Mouse (Mus musculus): ENCODE measurements around the gene Cfp. TPM values are rescaled to one million over a fixed set of nuclear protein-coding genes. Genes with fewer than 3 reads are reported as not detected.

Gene Cfp
- polyA plus RNA-seq (2012; fragmentation: generic; extraction: Trizol), result 1 to 10 TPM in 1 of 2 experiments, under 1 TPM in 1; 0.35 to 4.6 TPM

GRCm38 (mm10) chrX:20931364-20931763 lies at the start of gene Cfp:
Gene Cfp (minus strand): TSS chrX:20931555.

GRCm38 (mm10) chrX:20961477-20962378 lies 30.4 kb upstream of the Cfp start, which contains the start of gene Uxt:
Gene Uxt (minus strand): TSS chrX:20962017.

GRCm38 (mm10) chrX:20950191-20950880 lies 19.0 kb upstream of the Cfp start, which contains the start of gene Elk1:
Gene Elk1 (minus strand): TSS chrX:20950608.

GRCm38 (mm10) chrX:20920844-20921364 lies 10.5 kb downstream of the Cfp start, which contains the start of gene Syn1:
Gene Syn1 (minus strand): TSS chrX:20921004.

Other genes with a start within 250 kb of the Cfp start
- gene Cdk16, start 243.6 kb downstream of the Cfp start, polyA plus RNA-seq (2012; fragmentation: generic; extraction: Trizol), result 100 to 1,000 TPM in 1 of 2 experiments, 10 to 100 TPM in 1; 82.0 to 124 TPM
- 10 to 100 TPM in 1 of 2 experiments, 1 to 10 TPM in 1; 2.1 to 15.4 TPM for gene Usp11, start 227.6 kb downstream of the Cfp start, polyA plus RNA-seq (2012; fragmentation: generic; extraction: Trizol)
- 10 to 100 TPM; 31.8 to 57.9 TPM for gene Araf, start 133.7 kb downstream of the Cfp start, polyA plus RNA-seq (2012; fragmentation: generic; extraction: Trizol)
- 100 to 1,000 TPM; 144 to 781 TPM for gene Timp1, start 61.4 kb downstream of the Cfp start, polyA plus RNA-seq (2012; fragmentation: generic; extraction: Trizol)
- under 1 TPM; 0.41 to 0.49 TPM for gene Syn1, start 10.6 kb downstream of the Cfp start, polyA plus RNA-seq (2012; fragmentation: generic; extraction: Trizol)
- 10 to 100 TPM in 1 of 2 experiments, 1 to 10 TPM in 1; 8.4 to 17.1 TPM for gene Elk1, start 19.1 kb upstream of the Cfp start, polyA plus RNA-seq (2012; fragmentation: generic; extraction: Trizol)
- 10 to 100 TPM; 35.9 to 57.6 TPM for gene Uxt, start 30.5 kb upstream of the Cfp start, polyA plus RNA-seq (2012; fragmentation: generic; extraction: Trizol)
- under 1 TPM; 0.05 to 0.93 TPM for gene Zfp182, start 130.8 kb upstream of the Cfp start, polyA plus RNA-seq (2012; fragmentation: generic; extraction: Trizol)
- not detected for gene Spaca5, start 136.9 kb upstream of the Cfp start, polyA plus RNA-seq (2012; fragmentation: generic; extraction: Trizol)
- gene Zfp300, start 158.0 kb upstream of the Cfp start, polyA plus RNA-seq (2012; fragmentation: generic; extraction: Trizol), result under 1 TPM; 0.02 to 0.20 TPM
- gene Ssxa1, start 184.3 kb upstream of the Cfp start, polyA plus RNA-seq (2012; fragmentation: generic; extraction: Trizol), result not detected
- not detected for gene Gm21876, start 244.1 kb upstream of the Cfp start, polyA plus RNA-seq (2012; fragmentation: generic; extraction: Trizol)